Mouse (Mus musculus): Measurements from ENCODE around the gene Ren1. TPM values are rescaled to one million over a fixed set of nuclear protein-coding genes. Genes with fewer than 3 reads are reported as not detected.

Gene Ren1
- polyA plus RNA-seq, 1 experiment: not detected

DNA sequence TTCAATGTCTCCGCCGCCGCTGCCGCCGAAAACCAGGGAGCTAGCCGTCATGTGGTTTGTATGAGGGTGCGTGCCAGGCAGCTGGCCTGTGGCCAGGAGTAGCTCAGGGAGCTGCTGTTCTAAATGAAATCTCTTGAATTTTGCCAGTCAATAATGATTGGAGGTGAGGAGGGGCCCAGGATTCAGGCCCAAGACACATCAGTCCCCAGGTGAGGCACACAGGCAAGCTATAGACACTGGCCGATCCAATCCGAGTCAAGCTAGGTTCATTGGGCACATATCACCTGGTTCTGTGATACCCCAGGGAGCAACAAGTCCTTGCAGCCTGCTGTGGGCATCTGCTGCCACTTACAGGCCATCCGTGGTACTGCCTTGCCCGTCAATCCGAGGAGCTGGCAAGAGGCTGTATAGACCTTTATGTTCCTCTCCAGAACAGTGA lies 3.1 kb downstream of the Ren1 start:
- Histone ChIP-seq H3K4me1 (ENCODE audit: control insufficient read depth, insufficient read depth, low read length) (no peaks in the 10 kb centered on the region), H3K4me3 (ENCODE audit: insufficient read depth, low read depth, low read length) (no peak overlapping the region), H3K27ac (ENCODE audit: insufficient read depth, low read depth, low read length) (no peak overlapping the region)
- 13% methylated on average over 12 of the region's 12 CpGs for WGBS
- TF ChIP-seq POLR2A (IDR thresholded peaks at IDR 0.05; ENCODE audit: insufficient read depth, low read depth, low read length) (no peak), CTCF (IDR thresholded peaks at IDR 0.05; ENCODE audit: insufficient read depth, low read depth, low read length) (peak; percentile 94)

DNA sequence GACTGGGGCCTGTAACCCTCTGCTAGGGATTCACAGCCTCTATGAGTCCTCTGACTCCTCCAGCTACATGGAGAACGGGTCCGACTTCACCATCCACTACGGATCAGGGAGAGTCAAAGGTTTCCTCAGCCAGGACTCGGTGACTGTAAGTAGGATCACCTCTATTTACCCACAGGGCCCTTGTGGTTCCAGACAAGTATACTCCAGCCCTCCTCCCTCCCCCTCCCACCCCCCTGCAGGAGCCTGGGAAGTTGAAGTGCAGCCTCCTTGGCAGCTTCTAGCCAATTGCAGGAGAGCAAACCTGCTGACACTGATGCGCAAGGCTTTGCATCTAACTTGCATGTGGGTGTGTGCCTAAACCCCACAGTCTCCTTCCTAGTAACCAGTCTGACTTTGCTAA lies 5.2 kb downstream of the Ren1 start:
- H3K4me1 ChIP-seq (ENCODE audit: control insufficient read depth, insufficient read depth, low read length): no peaks in the 10 kb centered on the region
- no peak overlapping the region for H3K27ac ChIP-seq (ENCODE audit: insufficient read depth, low read depth, low read length)
- TF ChIP-seq POLR2A (IDR thresholded peaks at IDR 0.05; ENCODE audit: insufficient read depth, low read depth, low read length) (no peak), CTCF (IDR thresholded peaks at IDR 0.05; ENCODE audit: insufficient read depth, low read depth, low read length) (no peak)
- no peak overlapping the region for H3K4me3 ChIP-seq (ENCODE audit: insufficient read depth, low read depth, low read length)
- 74% methylated on average over 5 of the region's 5 CpGs for WGBS

DNA sequence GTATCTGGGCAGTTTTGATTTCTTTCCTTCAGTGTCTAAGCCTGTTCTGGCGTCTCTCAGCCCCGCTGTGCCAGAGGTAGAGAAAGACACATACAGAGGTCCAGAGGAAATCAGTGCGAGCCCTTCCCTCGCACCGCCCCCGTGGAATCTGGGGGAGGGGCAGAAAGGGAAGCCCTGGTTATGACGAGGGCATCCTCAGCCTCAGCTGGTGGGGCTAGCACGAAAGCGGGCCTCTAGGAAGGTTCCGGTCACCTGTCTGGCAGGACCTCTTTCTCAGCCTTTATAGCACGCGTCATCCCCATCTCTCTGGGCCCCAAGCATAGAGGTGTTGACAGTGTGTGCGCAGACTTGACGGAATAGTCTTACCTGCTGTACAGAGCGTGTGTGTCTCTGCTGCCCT lies 5.6 kb downstream of the Ren1 start:
- no peak for TF ChIP-seq CTCF (IDR thresholded peaks at IDR 0.05; ENCODE audit: insufficient read depth, low read depth, low read length)
- TF ChIP-seq POLR2A (IDR thresholded peaks at IDR 0.05; ENCODE audit: insufficient read depth, low read depth, low read length): no peak
- 68% methylated on average over 15 of the region's 15 CpGs for WGBS
- Histone ChIP-seq H3K27ac (ENCODE audit: insufficient read depth, low read depth, low read length) (no peak overlapping the region), H3K4me1 (ENCODE audit: control insufficient read depth, insufficient read depth, low read length) (no peaks in the 10 kb centered on the region), H3K4me3 (ENCODE audit: insufficient read depth, low read depth, low read length) (no peak overlapping the region)

DNA sequence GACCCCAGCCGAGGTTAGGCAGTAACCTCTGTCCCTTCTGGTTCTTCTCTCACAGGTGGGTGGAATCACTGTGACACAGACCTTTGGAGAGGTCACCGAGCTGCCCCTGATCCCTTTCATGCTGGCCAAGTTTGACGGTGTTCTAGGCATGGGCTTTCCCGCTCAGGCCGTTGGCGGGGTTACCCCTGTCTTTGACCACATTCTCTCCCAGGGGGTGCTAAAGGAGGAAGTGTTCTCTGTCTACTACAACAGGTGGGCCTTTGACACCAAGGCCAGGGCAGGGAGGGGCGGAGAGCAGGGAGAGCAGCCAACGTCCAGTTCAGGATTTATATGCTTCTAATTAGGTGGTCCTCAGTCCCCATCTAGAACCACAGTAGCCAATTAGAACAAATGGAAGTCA lies 6.0 kb downstream of the Ren1 start:
- 73% methylated on average over 8 of the region's 8 CpGs for WGBS
- no peak for TF ChIP-seq POLR2A (IDR thresholded peaks at IDR 0.05; ENCODE audit: insufficient read depth, low read depth, low read length)
- no peak for TF ChIP-seq CTCF (IDR thresholded peaks at IDR 0.05; ENCODE audit: insufficient read depth, low read depth, low read length)
- Histone ChIP-seq H3K4me1 (ENCODE audit: control insufficient read depth, insufficient read depth, low read length) (no peaks in the 10 kb centered on the region), H3K4me3 (ENCODE audit: insufficient read depth, low read depth, low read length) (no peak overlapping the region), H3K27ac (ENCODE audit: insufficient read depth, low read depth, low read length) (no peak overlapping the region)

DNA sequence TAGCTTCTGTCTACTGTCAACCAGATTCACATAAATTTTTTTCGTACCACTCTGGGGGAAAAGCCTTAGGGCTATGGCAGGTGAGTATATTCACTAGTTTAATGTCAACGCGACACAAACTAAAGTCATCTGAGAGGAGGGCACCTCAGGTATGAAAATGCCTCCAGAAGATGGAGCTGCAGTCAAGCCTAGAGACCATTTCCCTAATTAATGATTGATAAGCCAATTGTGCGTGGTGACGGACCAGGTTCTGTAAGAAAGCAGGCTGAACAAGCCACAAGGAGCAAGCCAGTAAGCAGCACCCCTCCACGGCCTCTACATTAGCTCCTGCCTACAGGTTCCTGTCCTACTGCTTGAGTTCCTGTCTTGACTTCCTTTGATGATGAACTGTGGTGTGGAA lies 10.7 kb downstream of the Ren1 start:
- Histone ChIP-seq H3K27ac (ENCODE audit: insufficient read depth, low read depth, low read length) (no peak overlapping the region), H3K4me3 (ENCODE audit: insufficient read depth, low read depth, low read length) (no peak overlapping the region), H3K4me1 (ENCODE audit: control insufficient read depth, insufficient read depth, low read length) (peaks cover 12% of the 10 kb centered on the region)
- TF ChIP-seq POLR2A (IDR thresholded peaks at IDR 0.05; ENCODE audit: insufficient read depth, low read depth, low read length): no peak
- TF ChIP-seq CTCF (IDR thresholded peaks at IDR 0.05; ENCODE audit: insufficient read depth, low read depth, low read length): no peak
- WGBS: 97% methylated on average over 6 of the region's 6 CpGs

DNA sequence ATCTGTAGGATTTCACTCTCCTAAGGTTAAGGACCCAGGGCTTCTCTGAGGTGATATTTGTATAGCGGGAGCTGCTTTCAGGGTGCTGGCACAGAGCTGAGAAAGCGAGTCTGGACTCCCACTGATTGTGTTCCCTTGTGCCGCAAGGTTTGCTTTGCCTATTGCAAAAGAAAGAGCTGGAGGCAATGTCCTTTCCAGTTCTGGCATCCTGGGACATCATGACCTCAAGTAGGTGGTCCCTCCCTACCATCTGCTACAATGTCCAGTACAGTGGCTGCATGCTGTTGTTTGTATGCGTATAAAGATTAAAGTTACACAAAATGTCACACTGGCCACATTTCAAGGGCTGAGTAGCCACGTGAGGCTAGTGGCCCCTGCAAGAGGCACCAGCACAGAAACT lies 11.8 kb downstream of the Ren1 start:
- Histone ChIP-seq H3K4me1 (ENCODE audit: control insufficient read depth, insufficient read depth, low read length) (peaks cover 12% of the 10 kb centered on the region), H3K4me3 (ENCODE audit: insufficient read depth, low read depth, low read length) (no peak overlapping the region), H3K27ac (ENCODE audit: insufficient read depth, low read depth, low read length) (no peak overlapping the region)
- TF ChIP-seq POLR2A (IDR thresholded peaks at IDR 0.05; ENCODE audit: insufficient read depth, low read depth, low read length) (no peak), CTCF (IDR thresholded peaks at IDR 0.05; ENCODE audit: insufficient read depth, low read depth, low read length) (no peak)
- WGBS: 97% methylated on average over 5 of the region's 5 CpGs

DNA sequence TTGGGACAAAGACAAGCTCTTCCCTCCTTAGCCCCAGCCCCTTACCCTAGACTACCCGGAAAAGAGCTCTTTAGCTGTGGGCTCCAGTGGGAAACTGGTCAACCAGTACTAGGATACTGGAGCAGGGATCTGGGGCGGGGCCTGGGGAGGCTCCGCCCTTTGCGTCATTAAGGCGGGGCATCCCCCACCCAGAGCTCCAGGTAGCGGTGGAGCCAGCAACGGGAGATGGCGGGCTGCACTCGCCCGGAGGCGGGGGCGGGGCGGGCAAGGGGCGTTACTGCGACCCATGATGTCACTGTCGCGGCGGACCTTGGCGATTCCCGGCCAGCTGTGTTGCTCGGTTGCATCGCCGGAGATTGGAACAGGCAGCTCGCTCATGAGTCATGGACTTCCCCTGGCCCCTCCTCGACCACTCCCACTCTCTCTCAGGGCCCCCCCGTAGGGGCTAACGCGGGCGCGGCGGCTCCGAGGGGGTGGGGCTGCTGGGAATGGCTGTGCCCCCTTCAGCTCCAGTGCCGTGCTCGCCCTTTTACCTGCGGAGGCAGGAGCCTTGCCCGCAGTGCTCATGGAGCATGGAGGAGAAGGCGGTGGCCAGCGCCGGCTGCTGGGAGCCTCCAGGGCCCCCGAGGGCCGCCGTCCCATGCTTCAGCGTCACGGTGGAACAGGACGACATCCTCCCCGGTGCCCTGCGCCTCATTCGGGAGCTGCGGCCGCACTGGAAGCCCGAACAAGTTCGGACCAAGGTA lies 13.1 kb downstream of the Ren1 start, which contains the start of gene Etnk2:
Etnk2 (plus strand) TSS at position 297 of the 746 bp plus-strand sequence.
- Histone ChIP-seq H3K27ac (ENCODE audit: insufficient read depth, low read depth, low read length) (no peak within 1 kb of the TSS), H3K4me1 (ENCODE audit: control insufficient read depth, insufficient read depth, low read length) (peaks cover 21% of the 10 kb centered on the region), H3K4me3 (ENCODE audit: insufficient read depth, low read depth, low read length) (peak within 1 kb of the TSS; percentile 49)
- WGBS: under 1% methylated on average over 51 of the region's 52 CpGs
- TF ChIP-seq POLR2A (IDR thresholded peaks at IDR 0.05; ENCODE audit: insufficient read depth, low read depth, low read length) (no peak), CTCF (IDR thresholded peaks at IDR 0.05; ENCODE audit: insufficient read depth, low read depth, low read length) (no peak)

DNA sequence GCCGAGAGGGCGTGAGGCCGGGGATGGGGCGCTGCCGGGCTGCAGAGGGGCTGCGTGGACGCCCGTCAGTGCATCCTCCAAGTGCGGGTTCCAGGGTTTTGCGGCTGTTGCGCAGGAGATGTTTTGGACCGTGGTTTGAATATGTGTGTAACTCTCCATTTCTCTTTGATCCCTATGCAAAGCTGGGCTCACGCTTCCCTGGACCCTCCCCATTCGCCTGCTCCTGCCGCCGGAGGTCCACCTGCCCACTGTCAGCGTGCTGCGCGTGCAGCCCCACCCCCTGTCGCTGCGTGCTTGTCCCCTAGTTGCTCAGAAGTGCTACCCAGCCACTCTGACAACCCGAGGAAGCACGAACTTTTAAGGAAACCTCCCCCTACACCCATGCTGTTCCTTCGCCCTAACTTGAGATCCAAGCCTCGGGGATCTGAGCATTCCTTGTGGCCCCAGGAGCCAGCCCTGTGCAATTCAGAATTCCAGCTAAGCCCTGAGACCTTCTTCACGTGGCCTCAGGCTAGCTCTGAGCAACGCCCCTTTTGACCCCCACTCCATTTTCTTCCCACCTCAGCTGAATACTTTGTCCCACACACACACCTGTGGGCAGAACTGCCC lies 13.8 kb downstream of the Ren1 start:
- no peak overlapping the region for H3K27ac ChIP-seq (ENCODE audit: insufficient read depth, low read depth, low read length)
- TF ChIP-seq CTCF (IDR thresholded peaks at IDR 0.05; ENCODE audit: insufficient read depth, low read depth, low read length) (no peak), POLR2A (IDR thresholded peaks at IDR 0.05; ENCODE audit: insufficient read depth, low read depth, low read length) (no peak)
- 8% methylated on average over 27 of the region's 27 CpGs for WGBS
- peak overlapping the region; percentile 49 for H3K4me3 ChIP-seq (ENCODE audit: insufficient read depth, low read depth, low read length)
- peaks cover 27% of the 10 kb centered on the region for H3K4me1 ChIP-seq (ENCODE audit: control insufficient read depth, insufficient read depth, low read length)

DNA sequence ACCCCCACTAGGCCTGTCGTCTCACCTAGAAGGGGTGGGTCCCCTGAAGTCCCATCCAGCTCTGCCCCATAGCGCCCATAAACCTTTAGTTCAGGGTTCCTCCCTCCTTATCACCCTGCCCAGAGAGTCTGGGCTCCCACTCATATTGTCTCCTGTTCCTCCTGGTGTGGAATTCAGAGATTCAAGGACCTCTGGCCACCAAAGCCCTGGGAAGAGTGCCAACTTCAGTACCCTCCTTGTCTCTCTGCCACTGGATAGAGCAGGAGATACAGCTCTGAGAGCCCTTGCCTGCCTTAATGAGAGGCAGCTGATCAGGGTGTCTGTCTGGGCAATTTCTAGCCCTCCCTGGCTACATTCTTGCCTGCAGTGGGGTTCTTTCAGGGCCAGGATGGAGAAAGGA lies 14.6 kb downstream of the Ren1 start:
- Histone ChIP-seq H3K4me1 (ENCODE audit: control insufficient read depth, insufficient read depth, low read length) (peaks cover 28% of the 10 kb centered on the region), H3K27ac (ENCODE audit: insufficient read depth, low read depth, low read length) (no peak overlapping the region), H3K4me3 (ENCODE audit: insufficient read depth, low read depth, low read length) (no peak overlapping the region)
- 78% methylated on average over 2 of the region's 2 CpGs for whole genome bisulfite sequencing
- TF ChIP-seq POLR2A (IDR thresholded peaks at IDR 0.05; ENCODE audit: insufficient read depth, low read depth, low read length): no peak
- TF ChIP-seq CTCF (IDR thresholded peaks at IDR 0.05; ENCODE audit: insufficient read depth, low read depth, low read length): no peak
